Mouse (Mus musculus) bone marrow macrophage, adult 2 months (primary cell): ENCODE results near the gene Gm9008.

ENCODE experiments used
- CTCF ChIP-seq: IDR thresholded peaks from 2 replicates; pipeline ENCODE4 v1.5.1; 2012; ENCODE audit warnings: low read depth, mild to moderate bottlenecking, low read length, moderate library complexity
- POLR2A ChIP-seq: IDR thresholded peaks from 2 replicates; pipeline ENCODE4 v1.6.1; 2012; ENCODE audit warnings: mild to moderate bottlenecking, low read depth, low read length, borderline replicate concordance

- TF ChIP-seq CTCF = no peak
- TF ChIP-seq POLR2A = no peak
Measured at GRCm38 (mm10) chr6:76468194-76468593, 29.4 kb downstream of the Gm9008 start.
